Mouse (Mus musculus): Measurements from ENCODE around the gene Defb7. TPM values are rescaled to one million over a fixed set of nuclear protein-coding genes. Genes with fewer than 3 reads are reported as not detected.

The Defb7 gene
- not detected in 2 replicates for polyA plus RNA-seq (2015; fragmentation: Nextera tagmentation; extraction: Ambion mirVana)

DNA sequence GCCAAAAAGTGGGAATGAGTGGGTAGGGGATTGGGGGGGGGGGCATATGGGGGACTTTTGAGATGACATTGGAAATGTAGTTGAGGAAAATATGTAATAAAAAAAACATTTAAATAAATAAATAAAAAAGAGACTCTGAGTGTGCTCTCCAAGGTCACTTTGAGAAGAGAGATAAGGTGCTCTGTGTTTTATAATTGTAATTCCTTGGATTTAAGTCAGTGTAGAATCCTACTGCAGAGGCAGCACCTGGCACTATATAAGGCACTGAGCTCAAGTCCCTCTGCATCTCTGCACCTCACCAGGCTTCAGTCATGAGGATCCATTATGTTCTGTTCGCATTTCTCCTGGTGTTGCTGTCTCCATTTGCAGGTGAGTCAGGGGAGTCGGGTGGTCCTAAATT, at the start of gene Defb7:
TSS of gene Defb7 (plus strand) at position 301 of the 400 bp plus-strand sequence.
- no peak within 1 kb of the TSS for H3K4me2 ChIP-seq (ENCODE audit: low read depth, low read length)
- no peaks in the 10 kb centered on the region for H3K36me3 ChIP-seq (ENCODE audit: control insufficient read depth, insufficient read depth)
- H3K27ac ChIP-seq (ENCODE audit: low read length): no peak within 1 kb of the TSS
- H3K4me3 ChIP-seq (ENCODE audit: low read length): no peak within 1 kb of the TSS
- WGBS: 79% methylated on average over 2 of the region's 2 CpGs
- no peak for ATAC-seq (replicated peaks; ENCODE audit: extremely low read depth, insufficient read depth, low FRiP score)
- H3K9me3 ChIP-seq (replicated peaks; ENCODE audit: control insufficient read depth, low read length): peaks cover 2% of the 10 kb centered on the region; the same call in 1 of the 2 replicates
- no peaks in the 10 kb centered on the region for H3K27me3 ChIP-seq (ENCODE audit: control insufficient read depth, insufficient read depth, low read length)
- no peaks in the 10 kb centered on the region for H3K4me1 ChIP-seq (ENCODE audit: control insufficient read depth, insufficient read depth, low read length)
- no peak within 1 kb of the TSS for H3K9ac ChIP-seq (ENCODE audit: low read length)

DNA sequence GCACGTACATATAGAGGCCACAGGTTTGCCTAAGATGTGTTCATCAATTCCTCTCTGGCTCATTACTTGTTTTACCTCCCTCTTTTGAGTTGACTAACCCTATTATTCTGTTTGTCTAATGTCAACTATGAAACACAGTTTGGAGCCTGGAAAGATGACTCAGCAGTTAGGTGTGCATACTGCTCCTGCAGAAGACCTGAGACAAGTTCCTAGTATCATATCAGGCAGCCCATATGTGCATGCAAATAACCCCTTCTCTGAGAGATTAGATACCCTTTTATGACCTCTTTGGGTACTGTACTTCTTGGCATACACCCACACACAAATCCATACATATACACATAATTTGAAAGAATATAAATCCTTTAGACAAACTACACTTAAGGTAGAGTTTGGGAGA, 48.5 kb upstream of the Defb7 start:
- H3K4me1 ChIP-seq (ENCODE audit: control insufficient read depth, insufficient read depth, low read length): no peaks in the 10 kb centered on the region
- H3K27ac ChIP-seq (ENCODE audit: low read length): no peak overlapping the region
- no peak overlapping the region for H3K9ac ChIP-seq (ENCODE audit: low read length)
- no peaks in the 10 kb centered on the region for H3K27me3 ChIP-seq (ENCODE audit: control insufficient read depth, insufficient read depth, low read length)
- no peak overlapping the region for H3K4me2 ChIP-seq (ENCODE audit: low read depth, low read length)
- 76% methylated on average over 1 of the region's 1 CpGs for WGBS
- H3K9me3 ChIP-seq (replicated peaks; ENCODE audit: control insufficient read depth, low read length): peaks cover 5% of the 10 kb centered on the region; the same call in 1 of the 2 replicates
- H3K36me3 ChIP-seq (ENCODE audit: control insufficient read depth, insufficient read depth): no peaks in the 10 kb centered on the region
- H3K4me3 ChIP-seq (ENCODE audit: low read length): no peak overlapping the region
- ATAC-seq (replicated peaks; ENCODE audit: extremely low read depth, insufficient read depth, low FRiP score): no peak

DNA sequence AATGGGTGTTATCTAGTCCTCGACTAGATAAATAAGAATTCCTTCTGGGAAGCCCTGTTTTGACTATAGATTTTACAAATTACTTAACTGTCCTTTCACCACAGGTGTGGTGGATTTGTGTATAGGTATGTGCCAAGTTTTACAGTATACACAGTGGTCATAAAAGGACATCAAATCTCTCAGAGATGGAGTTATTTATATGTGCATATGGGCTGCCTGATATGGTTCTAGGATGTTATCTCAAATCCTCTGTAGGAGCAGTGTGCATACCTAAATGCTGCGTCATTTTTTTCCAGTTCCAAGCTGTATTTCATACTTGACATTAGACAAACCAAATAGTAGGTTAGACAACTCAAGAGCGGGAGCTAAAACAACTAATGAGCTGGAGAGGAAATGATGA, 33.5 kb upstream of the Defb7 start:
- no peaks in the 10 kb centered on the region; the same call in 1 of the 2 replicates for H3K9me3 ChIP-seq (replicated peaks; ENCODE audit: control insufficient read depth, low read length)
- 63% methylated on average over 3 of the region's 3 CpGs for WGBS
- no peak overlapping the region for H3K4me2 ChIP-seq (ENCODE audit: low read depth, low read length)
- no peak overlapping the region for H3K27ac ChIP-seq (ENCODE audit: low read length)
- H3K4me1 ChIP-seq (ENCODE audit: control insufficient read depth, insufficient read depth, low read length): no peaks in the 10 kb centered on the region
- no peaks in the 10 kb centered on the region for H3K27me3 ChIP-seq (ENCODE audit: control insufficient read depth, insufficient read depth, low read length)
- H3K36me3 ChIP-seq (ENCODE audit: control insufficient read depth, insufficient read depth): no peaks in the 10 kb centered on the region
- no peak overlapping the region for H3K9ac ChIP-seq (ENCODE audit: low read length)
- no peak for ATAC-seq (replicated peaks; ENCODE audit: extremely low read depth, insufficient read depth, low FRiP score)
- H3K4me3 ChIP-seq (ENCODE audit: low read length): no peak overlapping the region

DNA sequence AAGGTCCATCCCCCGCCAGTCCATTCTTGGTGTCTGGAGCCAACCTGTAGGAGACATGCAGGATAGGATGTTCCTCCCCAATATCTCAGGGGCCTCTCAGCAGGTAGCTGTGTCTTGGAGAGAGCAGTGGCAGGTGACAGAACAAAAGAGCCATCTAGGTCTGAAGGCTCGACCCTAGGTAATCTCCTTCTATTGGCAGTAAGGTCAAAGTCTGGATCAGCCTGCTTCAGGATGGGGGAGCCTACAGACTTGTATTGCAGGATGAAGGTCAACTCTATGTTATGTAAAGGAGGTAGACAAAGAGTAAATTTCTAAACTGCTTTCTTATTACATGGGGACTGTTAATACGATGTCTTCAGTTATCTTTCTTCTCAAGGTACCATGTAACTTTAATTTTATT, 25.9 kb upstream of the Defb7 start:
- no peak overlapping the region for H3K9ac ChIP-seq (ENCODE audit: low read length)
- H3K4me3 ChIP-seq (ENCODE audit: low read length): no peak overlapping the region
- no peaks in the 10 kb centered on the region for H3K4me1 ChIP-seq (ENCODE audit: control insufficient read depth, insufficient read depth, low read length)
- no peak overlapping the region for H3K27ac ChIP-seq (ENCODE audit: low read length)
- no peaks in the 10 kb centered on the region; the same call in 1 of the 2 replicates for H3K9me3 ChIP-seq (replicated peaks; ENCODE audit: control insufficient read depth, low read length)
- no peaks in the 10 kb centered on the region for H3K27me3 ChIP-seq (ENCODE audit: control insufficient read depth, insufficient read depth, low read length)
- no peaks in the 10 kb centered on the region for H3K36me3 ChIP-seq (ENCODE audit: control insufficient read depth, insufficient read depth)
- WGBS: 61% methylated on average over 3 of the region's 3 CpGs
- no peak overlapping the region for H3K4me2 ChIP-seq (ENCODE audit: low read depth, low read length)
- ATAC-seq (replicated peaks; ENCODE audit: extremely low read depth, insufficient read depth, low FRiP score): no peak

DNA sequence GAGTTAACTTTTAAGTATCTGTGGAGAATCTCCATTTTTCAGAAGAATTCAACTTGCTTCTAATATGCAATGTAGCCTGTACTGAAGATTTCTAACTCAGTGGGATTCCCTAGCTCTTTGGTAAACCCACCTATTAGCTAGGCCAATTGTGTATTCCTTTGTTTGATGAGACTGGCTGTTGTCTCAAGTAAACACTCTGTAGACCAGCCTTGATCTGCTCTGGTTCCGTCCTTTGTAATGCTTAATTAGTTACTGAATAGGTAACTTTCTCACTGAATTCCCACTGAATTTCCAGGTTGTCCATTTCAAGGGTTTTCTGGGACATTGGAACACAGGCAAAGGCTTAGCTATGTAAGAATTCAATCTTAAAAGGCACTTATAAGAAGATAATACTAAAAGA, 5.6 kb downstream of the Defb7 start:
- Histone ChIP-seq H3K9ac (ENCODE audit: low read length) (no peak overlapping the region), H3K4me1 (ENCODE audit: control insufficient read depth, insufficient read depth, low read length) (no peaks in the 10 kb centered on the region), H3K4me3 (ENCODE audit: low read length) (no peak overlapping the region), H3K27me3 (ENCODE audit: control insufficient read depth, insufficient read depth, low read length) (no peaks in the 10 kb centered on the region), H3K36me3 (ENCODE audit: control insufficient read depth, insufficient read depth) (no peaks in the 10 kb centered on the region), H3K27ac (ENCODE audit: low read length) (no peak overlapping the region), H3K9me3 (replicated peaks; ENCODE audit: control insufficient read depth, low read length) (peaks cover 6% of the 10 kb centered on the region; the same call in 1 of the 2 replicates), H3K4me2 (ENCODE audit: low read depth, low read length) (no peak overlapping the region)
- 71% methylated on average over 1 of the region's 1 CpGs for WGBS
- no peak for ATAC-seq (replicated peaks; ENCODE audit: extremely low read depth, insufficient read depth, low FRiP score)

DNA sequence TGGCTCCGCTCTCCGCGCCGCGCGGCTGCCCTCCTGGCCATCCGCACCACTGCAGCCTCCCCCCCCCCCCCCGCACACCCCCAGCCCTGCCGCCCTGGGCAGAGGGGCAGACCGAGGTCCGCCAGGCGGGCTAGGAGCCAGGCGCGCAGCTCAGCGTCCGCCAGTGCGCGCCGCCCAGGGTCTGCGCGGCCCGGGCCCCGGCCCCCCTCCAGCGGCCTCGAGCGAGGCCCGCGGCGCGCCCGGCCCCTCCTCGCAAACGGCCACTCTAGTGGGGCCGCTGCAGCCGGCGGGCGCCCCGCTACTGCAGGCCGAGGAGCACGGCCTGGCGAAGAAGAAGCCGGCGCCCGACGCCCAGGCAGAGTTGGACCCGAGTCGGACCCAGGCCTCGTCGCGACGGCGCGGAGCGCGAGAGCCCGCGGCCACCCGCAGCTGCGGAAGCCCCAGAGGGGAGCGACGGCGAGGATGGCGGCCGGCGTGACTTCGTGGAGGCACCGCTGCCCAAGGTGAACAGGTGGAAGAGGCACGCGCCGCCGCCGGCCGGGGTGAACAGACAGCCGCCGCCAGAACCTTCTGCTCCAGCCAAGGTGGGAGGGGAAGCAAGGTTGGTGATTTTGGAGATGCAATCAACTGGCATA, 40.4 kb downstream of the Defb7 start:
- Histone ChIP-seq H3K4me3 (ENCODE audit: low read length) (peak overlapping the region; percentile 49), H3K27me3 (ENCODE audit: control insufficient read depth, insufficient read depth, low read length) (peaks cover 15% of the 10 kb centered on the region), H3K4me1 (ENCODE audit: control insufficient read depth, insufficient read depth, low read length) (no peaks in the 10 kb centered on the region), H3K9me3 (replicated peaks; ENCODE audit: control insufficient read depth, low read length) (peaks cover 3% of the 10 kb centered on the region; the same call in 1 of the 2 replicates), H3K27ac (ENCODE audit: low read length) (no peak overlapping the region), H3K4me2 (ENCODE audit: low read depth, low read length) (peak overlapping the region; percentile 72), H3K9ac (ENCODE audit: low read length) (peak overlapping the region; percentile 57), H3K36me3 (ENCODE audit: control insufficient read depth, insufficient read depth) (no peaks in the 10 kb centered on the region)
- WGBS: 6% methylated on average over 68 of the region's 75 CpGs
- peak; percentile 73 for ATAC-seq (replicated peaks; ENCODE audit: extremely low read depth, insufficient read depth, low FRiP score)

DNA sequence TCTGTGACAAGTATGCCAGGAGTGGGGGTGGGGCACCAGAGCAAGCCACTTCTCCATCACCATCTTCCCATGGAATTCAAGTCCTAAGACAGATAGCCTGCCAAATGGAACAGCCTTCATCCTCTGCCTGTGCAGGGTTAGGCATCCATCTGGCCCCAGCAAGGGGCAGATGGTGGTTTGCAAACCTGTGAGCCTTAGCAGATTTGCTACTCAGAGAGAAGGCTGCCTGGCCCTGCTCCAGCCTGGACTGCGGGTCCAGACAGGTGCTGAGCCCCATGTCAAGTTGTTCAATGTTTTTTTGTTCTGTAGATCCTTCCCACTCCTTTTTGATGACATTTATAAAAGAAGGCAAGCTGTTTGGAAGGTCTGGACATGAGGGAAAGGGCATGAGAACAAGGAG, 45.5 kb downstream of the Defb7 start:
- H3K4me3 ChIP-seq (ENCODE audit: low read length): no peak overlapping the region
- no peak overlapping the region for H3K4me2 ChIP-seq (ENCODE audit: low read depth, low read length)
- WGBS: 68% methylated on average over 1 of the region's 1 CpGs
- ATAC-seq (replicated peaks; ENCODE audit: extremely low read depth, insufficient read depth, low FRiP score): no peak
- H3K9me3 ChIP-seq (replicated peaks; ENCODE audit: control insufficient read depth, low read length): peaks cover 3% of the 10 kb centered on the region; the same call in 1 of the 2 replicates
- peaks cover 8% of the 10 kb centered on the region for H3K27me3 ChIP-seq (ENCODE audit: control insufficient read depth, insufficient read depth, low read length)
- H3K27ac ChIP-seq (ENCODE audit: low read length): no peak overlapping the region
- H3K4me1 ChIP-seq (ENCODE audit: control insufficient read depth, insufficient read depth, low read length): no peaks in the 10 kb centered on the region
- no peak overlapping the region for H3K9ac ChIP-seq (ENCODE audit: low read length)
- H3K36me3 ChIP-seq (ENCODE audit: control insufficient read depth, insufficient read depth): no peaks in the 10 kb centered on the region

Small RNAs within 50 kb of the gene (microRNA-seq; reads per million reads assigned to microRNA genes)
- not detected for gene Gm27288
- not detected for gene Gm27852

Other genes with a start within 250 kb of the Defb7 start
- not detected in 2 replicates for gene Defb5, start 247.5 kb upstream of the Defb7 start, polyA plus RNA-seq (2015; fragmentation: Nextera tagmentation; extraction: Ambion mirVana)
- not detected in 2 replicates for gene Defb3, start 201.7 kb upstream of the Defb7 start, polyA plus RNA-seq (2015; fragmentation: Nextera tagmentation; extraction: Ambion mirVana)
- gene Defb8, start 47.5 kb upstream of the Defb7 start, polyA plus RNA-seq (2015; fragmentation: Nextera tagmentation; extraction: Ambion mirVana): not detected in 2 replicates
- not detected in 2 replicates for gene 4930467E23Rik, start 234.5 kb downstream of the Defb7 start, polyA plus RNA-seq (2015; fragmentation: Nextera tagmentation; extraction: Ambion mirVana)